In the genomic region with DNA sequence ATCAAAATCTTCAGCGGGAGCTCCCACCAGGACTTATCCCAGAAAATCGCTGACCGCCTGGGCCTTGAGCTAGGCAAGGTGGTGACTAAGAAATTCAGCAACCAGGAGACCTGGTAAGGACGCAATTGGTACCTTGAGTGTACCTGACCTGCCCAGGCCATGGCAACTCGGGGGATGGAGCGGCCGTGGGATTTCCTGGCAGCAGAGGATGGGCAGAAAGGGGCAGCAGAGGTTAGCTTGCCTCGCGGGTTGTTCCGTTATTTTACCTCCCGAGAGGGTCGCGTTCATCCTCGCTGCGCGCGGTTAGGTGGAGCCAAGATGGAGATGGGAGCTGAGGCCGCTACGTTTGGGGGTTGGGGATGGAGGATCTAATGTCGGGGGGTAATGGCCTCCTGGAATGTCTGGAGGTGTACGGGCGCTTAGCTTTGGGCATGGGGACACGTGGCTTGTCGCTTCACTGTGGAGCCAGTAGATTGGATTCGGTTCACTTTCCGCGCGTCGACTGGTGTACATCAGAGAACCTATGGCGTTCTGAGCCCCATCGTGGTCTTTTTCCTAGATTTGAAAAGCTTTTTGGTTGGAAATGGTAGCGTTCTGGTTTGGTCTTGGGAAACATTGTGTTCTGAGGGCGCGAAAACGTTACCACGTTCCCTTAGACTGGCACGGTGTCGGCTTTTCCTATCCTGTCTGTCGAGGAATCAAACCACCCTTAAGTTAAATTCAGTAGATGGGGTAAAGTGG, we compare ENCODE assay signal across 8 mouse cellular contexts. TPM values are rescaled to one million over a fixed set of nuclear protein-coding genes. Genes with fewer than 3 reads are reported as not detected.
DNase-seq lines count a peak whose midpoint lies in the region; ATAC-seq and TF ChIP-seq lines count a peak whose summit lies in the region.

No protein-coding gene starts in this region.

- peak overlapping the region; percentile 63 for H3K4me3 ChIP-seq in kidney, adult 2 months (ENCODE audit: insufficient read depth, low read depth, low read length)
- peak overlapping the region; percentile 86 for H3K4me3 ChIP-seq in E14TG2a.4 (replicated peaks; ENCODE audit: low read length)
- H3K4me3 ChIP-seq in heart, embryonic 16.5 days (ENCODE audit: low read length) = peak overlapping the region; percentile 68
- peak overlapping the region; percentile 49 for H3K4me3 ChIP-seq in limb, embryonic 14.5 days (replicated peaks; ENCODE audit: low read length)
- H3K4me3 ChIP-seq in myocyte = peak overlapping the region; percentile 72

- WGBS in kidney, adult 2 months = under 1% methylated on average over 39 of the region's 39 CpGs
- 17% methylated on average over 39 of the region's 39 CpGs for WGBS in heart, embryonic 16.5 days
- WGBS in limb, embryonic 14.5 days = 21% methylated on average over 39 of the region's 39 CpGs

- no peak for DNase-seq in kidney, adult 2 months
- DNase-seq in kidney, postnatal 14 days = no peak
- peak; percentile 53 for DNase-seq in embryo, embryonic 10.5 days (ENCODE audit: low spot score)
- no peak for DNase-seq in limb, embryonic 14.5 days (ENCODE audit: low spot score)
- DNase-seq in urinary bladder, adult 18-20 months (ENCODE audit: low spot score in 2 of 2) = no peak

- H3K36me3 ChIP-seq in kidney, adult 2 months (ENCODE audit: control insufficient read depth, insufficient read depth, low read length) = no peaks in the 10 kb centered on the region
- no peaks in the 10 kb centered on the region for H3K36me3 ChIP-seq in E14TG2a.4 (ENCODE audit: insufficient read depth, low read length)
- no peaks in the 10 kb centered on the region for H3K36me3 ChIP-seq in heart, embryonic 16.5 days (ENCODE audit: control insufficient read depth, insufficient read depth)
- H3K36me3 ChIP-seq in limb, embryonic 14.5 days (ENCODE audit: control insufficient read depth, insufficient read depth, low read length) = no peaks in the 10 kb centered on the region
- no peaks in the 10 kb centered on the region for H3K36me3 ChIP-seq in myocyte (ENCODE audit: control insufficient read depth, insufficient read depth)

- peak overlapping the region; percentile 62 for H3K4me2 ChIP-seq in heart, embryonic 16.5 days (ENCODE audit: low read depth, low read length)
- H3K4me2 ChIP-seq in limb, embryonic 14.5 days (replicated peaks; ENCODE audit: low read depth, low read length, severe bottlenecking) = peak overlapping the region; percentile 49
- peak overlapping the region; percentile 84 for H3K4me2 ChIP-seq in myocyte (ENCODE audit: low read depth)

- H3ac ChIP-seq in myocyte (ENCODE audit: control insufficient read depth, insufficient read length) = peak overlapping the region; percentile 48

- H3K9me3 ChIP-seq in E14TG2a.4 (ENCODE audit: low read length) = no peaks in the 10 kb centered on the region
- H3K9me3 ChIP-seq in heart, embryonic 16.5 days (replicated peaks; ENCODE audit: control insufficient read depth, low read length) = no peaks in the 10 kb centered on the region
- H3K9me3 ChIP-seq in limb, embryonic 14.5 days (ENCODE audit: control insufficient read depth, low read length) = no peaks in the 10 kb centered on the region

- peak; percentile 45 for ATAC-seq in heart, embryonic 16.5 days (replicated peaks; ENCODE audit: extremely low read depth, insufficient read depth, low FRiP score)
- peak; percentile 62 for ATAC-seq in limb, embryonic 14.5 days (ENCODE audit: low FRiP score, low read depth)

- TF ChIP-seq CTCF in kidney, adult 2 months (conservative IDR thresholded peaks at IDR 0.05; ENCODE audit: insufficient read depth, insufficient read length, low read depth, low read length) = no peak
- no peak for TF ChIP-seq CTCF in E14TG2a.4 (conservative IDR thresholded peaks at IDR 0.05; ENCODE audit: low read length)

- TF ChIP-seq POLR2A in kidney, adult 2 months (IDR thresholded peaks at IDR 0.05; ENCODE audit: low read depth, low read length) = no peak
- TF ChIP-seq POLR2A in limb, embryonic 14.5 days (IDR thresholded peaks at IDR 0.05; ENCODE audit: borderline replicate concordance, extremely low read depth, insufficient read depth, insufficient read length) = no peak
- no peak for TF ChIP-seq POLR2A in myocyte (IDR thresholded peaks at IDR 0.05; ENCODE audit: insufficient read length, low read depth)

- H3K27ac ChIP-seq in kidney, adult 2 months (ENCODE audit: insufficient read depth, low read depth, low read length) = no peak overlapping the region
- H3K27ac ChIP-seq in heart, embryonic 16.5 days (ENCODE audit: low read length) = no peak overlapping the region
- no peak overlapping the region for H3K27ac ChIP-seq in limb, embryonic 14.5 days (replicated peaks; ENCODE audit: low read depth, low read length)

- H3K79me2 ChIP-seq in myocyte (ENCODE audit: control insufficient read depth, insufficient read depth) = peaks cover 15% of the 10 kb centered on the region

- peaks cover 4% of the 10 kb centered on the region; the same call in 1 of the 2 replicates for H3K4me1 ChIP-seq in kidney, adult 2 months (ENCODE audit: control insufficient read depth, insufficient read depth, low read length)
- H3K4me1 ChIP-seq in E14TG2a.4 (replicated peaks; ENCODE audit: low read depth, low read length) = peaks cover 32% of the 10 kb centered on the region
- no peaks in the 10 kb centered on the region for H3K4me1 ChIP-seq in heart, embryonic 16.5 days (ENCODE audit: control insufficient read depth, insufficient read depth, low read length)
- no peaks in the 10 kb centered on the region for H3K4me1 ChIP-seq in limb, embryonic 14.5 days (ENCODE audit: control insufficient read depth, insufficient read depth, low read length)

- H3K27me3 ChIP-seq in kidney, adult 2 months (replicated peaks; ENCODE audit: control insufficient read depth, insufficient read depth, low read length) = no peaks in the 10 kb centered on the region
- H3K27me3 ChIP-seq in E14TG2a.4 (ENCODE audit: insufficient read depth, low read length) = no peaks in the 10 kb centered on the region
- H3K27me3 ChIP-seq in heart, embryonic 16.5 days (ENCODE audit: control insufficient read depth, insufficient read depth, low read length) = no peaks in the 10 kb centered on the region
- no peaks in the 10 kb centered on the region for H3K27me3 ChIP-seq in limb, embryonic 14.5 days (ENCODE audit: control insufficient read depth, insufficient read depth, low read length)
- no peaks in the 10 kb centered on the region for H3K27me3 ChIP-seq in myocyte (ENCODE audit: control insufficient read depth, insufficient read depth, insufficient read length)

- H3K9ac ChIP-seq in heart, embryonic 16.5 days (ENCODE audit: low read length) = peak overlapping the region; percentile 71
- peak overlapping the region; percentile 54 for H3K9ac ChIP-seq in limb, embryonic 14.5 days (ENCODE audit: low read depth, low read length, severe bottlenecking)

TF ChIP-seq in myocyte, 11 proteins besides CTCF, POLR2A, EP300 and RAD21:
- TF ChIP-seq REST (IDR thresholded peaks at IDR 0.05; ENCODE audit: insufficient read depth, insufficient read length) (no peak), TCF3 (IDR thresholded peaks at IDR 0.05; ENCODE audit: insufficient read length, low read depth) (no peak), TCF12 (IDR thresholded peaks at IDR 0.05; ENCODE audit: insufficient read depth, poor library complexity, severe bottlenecking) (no peak), E2F4 (IDR thresholded peaks at IDR 0.05; ENCODE audit: insufficient read depth) (no peak), MYOD1 (IDR thresholded peaks at IDR 0.05; ENCODE audit: control insufficient read depth in 1 of 3, insufficient read length in 2 of 3, low read depth in 2 of 3) (no peak), MAX (IDR thresholded peaks at IDR 0.05; ENCODE audit: low read depth) (no peak), SRF (IDR thresholded peaks at IDR 0.05; ENCODE audit: control insufficient read depth, insufficient read length, low read depth) (no peak), CEBPB (IDR thresholded peaks at IDR 0.05; ENCODE audit: insufficient read depth, poor library complexity, severe bottlenecking) (no peak), MYOG (IDR thresholded peaks at IDR 0.05; ENCODE audit: control insufficient read depth in 1 of 3, insufficient read depth in 1 of 3, insufficient read length in 2 of 3, low read depth in 2 of 3) (no peak), USF1 (IDR thresholded peaks at IDR 0.05; ENCODE audit: low read depth) (no peak), POLR2AphosphoS2 (IDR thresholded peaks at IDR 0.05; ENCODE audit: insufficient read length, low read depth) (no peak)
TF ChIP-seq in myocyte: peak in this region for 0.

RNA-seq across cellular contexts. Expression of a gene that starts 0.5 kb away (rescaled TPM):
- polyA plus RNA-seq in kidney, adult 2 months (2012; rRNA removed) = 12.1 and 16.5 TPM in 2 replicates
- 48.7 and 57.4 TPM in 2 replicates for polyA plus RNA-seq in heart, embryonic 16.5 days (2015; fragmentation: Nextera tagmentation; extraction: Ambion mirVana)
- polyA plus RNA-seq in limb, embryonic 14.5 days (2012; rRNA removed) = 25.4 and 27.5 TPM in 2 replicates
- 45.1 and 48.5 TPM in 2 replicates for polyA plus RNA-seq in limb, embryonic 14.5 days (2014; fragmentation: Nextera tagmentation; extraction: Ambion mirVana)
- 26.9 TPM for polyA plus RNA-seq in myocyte (2012; fragmentation: generic; extraction: Trizol)
